Comparison of ENCODE assay signal across 34 mouse cellular contexts in genomic region chr19:24480916-24481315, GRCm38 (mm10).
"Had no signal": no experiment of that assay in that cellular context is flagged by ENCODE, and none has a peak within 500 bp of the region (broad histone marks: within the 10 kb centered on the region; RNA-seq: fewer than 3 reads in every experiment).

No protein-coding gene starts in this region.

- H3K9ac ChIP-seq: heart, embryonic 12.5 days; heart, embryonic 13.5 days; heart, embryonic 15.5 days; hindbrain, embryonic 12.5 days; hindbrain, embryonic 13.5 days; hindbrain, embryonic 14.5 days; hindbrain, embryonic 15.5 days; intestine, embryonic 15.5 days; kidney, embryonic 15.5 days had no signal

- H3K9me3 ChIP-seq: heart, embryonic 12.5 days; heart, embryonic 13.5 days; heart, embryonic 15.5 days; hindbrain, embryonic 10.5 days; hindbrain, embryonic 12.5 days; hindbrain, embryonic 13.5 days; hindbrain, embryonic 15.5 days; intestine, embryonic 15.5 days; kidney, embryonic 15.5 days had no signal

- H3K27me3 ChIP-seq: heart, embryonic 12.5 days; heart, embryonic 13.5 days; heart, embryonic 15.5 days; hindbrain, embryonic 12.5 days; hindbrain, embryonic 13.5 days; hindbrain, embryonic 15.5 days; intestine, embryonic 15.5 days; kidney, embryonic 15.5 days had no signal

- DNase-seq: heart, postnatal 10 days; heart, postnatal 14 days; heart, postnatal 36 days; heart, postnatal 4 days; kidney, adult 11 months; kidney, adult 18-20 months; kidney, adult 2 months; kidney, adult 8-10 months; kidney, adult 9 months; kidney, postnatal 10 days; kidney, postnatal 14 days; kidney, postnatal 25 days; kidney, postnatal 36 days; kidney, postnatal 4 days; layer of hippocampus, adult 9-11 months; layer of hippocampus, postnatal 36 days had no signal

- H3K4me3 ChIP-seq: heart, embryonic 12.5 days; heart, embryonic 13.5 days; heart, embryonic 15.5 days; hindbrain, embryonic 10.5 days; hindbrain, embryonic 12.5 days; hindbrain, embryonic 13.5 days; hindbrain, embryonic 15.5 days; intestine, embryonic 15.5 days; kidney, embryonic 15.5 days; layer of hippocampus, adult 2 months had no signal

- H3K36me3 ChIP-seq: heart, embryonic 12.5 days; heart, embryonic 13.5 days; heart, embryonic 15.5 days; hindbrain, embryonic 10.5 days; hindbrain, embryonic 12.5 days; hindbrain, embryonic 13.5 days; hindbrain, embryonic 15.5 days; intestine, embryonic 15.5 days; kidney, embryonic 15.5 days had no signal

- ATAC-seq: hindbrain, embryonic 16.5 days; hindbrain, postnatal 0 days; inflammation-experienced regulatory T-cells, adult 6 months; intestine, embryonic 15.5 days; intestine, embryonic 16.5 days; intestine, postnatal 0 days had no signal

- H3K27ac ChIP-seq: heart, embryonic 13.5 days; heart, embryonic 15.5 days; hindbrain, embryonic 10.5 days; hindbrain, embryonic 12.5 days; hindbrain, embryonic 13.5 days; hindbrain, embryonic 14.5 days; hindbrain, embryonic 15.5 days; hindbrain, postnatal 0 days; intestine, embryonic 15.5 days; kidney, embryonic 15.5 days; kidney, postnatal 0 days; layer of hippocampus, adult 2 months had no signal

- H3K4me2 ChIP-seq: heart, embryonic 11.5 days; heart, embryonic 12.5 days; heart, embryonic 13.5 days; heart, embryonic 15.5 days; hindbrain, embryonic 12.5 days; hindbrain, embryonic 13.5 days; hindbrain, embryonic 14.5 days; hindbrain, embryonic 15.5 days; intestine, embryonic 15.5 days; kidney, embryonic 15.5 days had no signal
